Mouse (Mus musculus): Measurements from ENCODE around the gene Vmn2r99.

DNA sequence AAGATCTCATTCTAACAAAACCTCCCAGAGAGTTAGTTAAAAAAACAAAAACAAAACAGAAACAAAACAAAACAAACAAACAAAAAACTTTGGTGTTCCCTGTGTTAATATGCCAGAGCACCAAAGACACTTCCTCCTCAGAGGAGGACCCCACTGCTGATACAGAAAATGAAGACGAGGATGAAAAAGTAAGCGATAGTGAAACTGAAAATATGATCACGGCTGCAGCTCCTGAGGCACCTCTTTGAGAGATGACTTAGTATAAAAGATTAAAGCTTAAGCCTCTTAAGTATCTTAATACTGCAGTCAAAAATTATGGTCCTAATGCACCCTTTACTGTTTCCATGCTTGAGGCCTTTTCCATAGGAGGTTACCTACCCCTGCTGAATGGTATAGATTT is 75.9 kb downstream of the Vmn2r99 start:
- TF ChIP-seq CTCF (conservative IDR thresholded peaks at IDR 0.05; ENCODE audit: insufficient read depth, insufficient read length, low read depth, low read length) (no peak), POLR2A (IDR thresholded peaks at IDR 0.05; ENCODE audit: low read depth, low read length) (no peak)
